Mouse (Mus musculus) liver, embryonic 11.5 days (tissue): ENCODE results near the gene Dlg1. TPM values are rescaled to one million over a fixed set of nuclear protein-coding genes. Genes with fewer than 3 reads are reported as not detected.

Experiments used
- ATAC-seq: fragments of 200-750 bp; cut with Nextera tagmentation; replicated peaks from 2 replicates; pipeline ENCODE4 v1.8.0; 2017; ENCODE audit warnings: moderate number of reproducible peaks, mild to moderate bottlenecking, moderate TSS enrichment, moderate library complexity; ENCODE audit not compliant: low FRiP score
- DNase-seq: peaks from one replicate; pipeline ENCODE4 v3.0.0-alpha.2; 2017; ENCODE audit warnings: low spot score
- H3K27ac ChIP-seq: fragments of 300-500 bp; sonication (generic); 2 replicates; pipeline ENCODE4 v1.5.1; 2014; ENCODE audit warnings: mild to moderate bottlenecking, low read depth, low read length, control low read depth
- H3K27me3 ChIP-seq: fragments of 300-500 bp; sonication (generic); replicated peaks from 2 replicates; pipeline ENCODE4 v1.6.1; 2014; ENCODE audit warnings: low read length, mixed read lengths; ENCODE audit not compliant: control insufficient read depth, insufficient read depth
- H3K36me3 ChIP-seq: fragments of 300-500 bp; sonication (generic); 2 replicates; pipeline ENCODE4 v1.6.1; 2014; ENCODE audit warnings: mild to moderate bottlenecking, low read length, moderate library complexity, mixed read lengths; ENCODE audit not compliant: control insufficient read depth, insufficient read depth
- H3K4me1 ChIP-seq: fragments of 300-500 bp; sonication (generic); replicated peaks from 2 replicates; pipeline ENCODE4 v1.6.1; 2014; ENCODE audit warnings: low read length, mixed read lengths; ENCODE audit not compliant: control insufficient read depth, insufficient read depth
- H3K4me2 ChIP-seq: fragments of 300-500 bp; sonication (generic); 2 replicates; pipeline ENCODE4 v1.6.1; 2014; ENCODE audit warnings: mild to moderate bottlenecking, control low read depth, moderate library complexity
- H3K4me3 ChIP-seq: fragments of 300-500 bp; sonication (generic); 2 replicates; pipeline ENCODE4 v1.5.1; 2014; ENCODE audit warnings: low read depth, low read length, control low read depth
- H3K9ac ChIP-seq: fragments of 300-500 bp; sonication (generic); 2 replicates; pipeline ENCODE4 v1.6.1; 2014; ENCODE audit warnings: low read depth, low read length, control low read depth
- H3K9me3 ChIP-seq: fragments of 300-500 bp; sonication (generic); 2 replicates; pipeline ENCODE4 v1.6.1; 2016; ENCODE audit warnings: low read length, inconsistent platforms, mixed read lengths; ENCODE audit not compliant: control insufficient read depth
- WGBS: fragments of 180-500 bp; shearing (Covaris S2); extraction: QIAGEN DNeasy Blood & Tissue Kit; methylation state at CpG from one replicate; pipeline ENCODE4 v1.1.7; 2014; 5-methylcytosine and 5-hydroxymethylcytosine counted together
- polyA plus RNA-seq: library from polyadenylated mRNA; unstranded; fragments of >200 nt; fragmentation: Nextera tagmentation; extraction: Ambion mirVana; gene quantifications from 2 replicates; pipeline ENCODE4 v1.2.1, GENCODE M21; 2014

The Dlg1 gene
- polyA plus RNA-seq, 1 experiment from 2014 or later: 25.3 TPM

DNA sequence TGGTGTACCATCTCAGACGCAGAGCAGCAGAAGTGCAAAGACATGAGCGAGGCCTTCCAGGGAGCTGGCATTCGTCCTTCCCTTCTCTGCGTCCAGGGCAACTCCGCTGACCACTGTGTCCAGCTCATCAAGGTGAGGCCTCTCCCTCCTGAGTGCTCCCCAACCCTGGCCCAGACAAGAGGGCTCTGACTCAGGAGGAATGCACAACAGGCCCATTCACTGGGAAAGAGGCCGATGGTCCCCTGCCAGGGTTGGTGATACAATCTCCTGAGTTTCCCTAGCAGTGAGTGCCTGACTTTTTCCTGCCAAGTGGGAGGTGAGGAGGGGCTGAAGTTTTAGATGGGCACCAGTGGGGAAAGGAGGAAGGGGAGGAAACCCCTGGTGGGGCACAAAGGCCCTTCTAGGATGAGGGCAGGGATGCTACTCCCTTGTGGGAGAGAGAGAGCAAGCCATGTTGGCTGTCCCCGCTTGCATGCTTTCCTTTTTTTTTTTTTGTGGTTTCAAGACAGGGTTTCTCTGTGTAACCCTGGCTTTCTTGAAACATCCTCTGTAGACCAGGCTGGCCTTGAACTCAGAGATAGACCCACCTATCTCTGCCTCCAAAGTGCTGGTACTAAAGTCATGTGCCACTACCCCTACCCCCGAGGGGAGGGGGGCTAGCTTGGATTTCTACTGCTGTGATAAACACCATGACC lies 217.1 kb downstream of the Dlg1 start:
- no peaks in the 10 kb centered on the region for H3K9me3 ChIP-seq
- no peak overlapping the region for H3K4me2 ChIP-seq
- no peak overlapping the region for H3K27ac ChIP-seq
- ATAC-seq: no peak
- H3K4me1 ChIP-seq: peaks cover 16% of the 10 kb centered on the region; the same call in 1 of the 2 replicates
- no peak overlapping the region for H3K4me3 ChIP-seq
- no peaks in the 10 kb centered on the region for H3K36me3 ChIP-seq
- H3K27me3 ChIP-seq: 0 out of 2 replicates have a peak, but pooled peaks cover 6% of the 10 kb centered on the region
- 76% methylated on average over 8 of the region's 8 CpGs for WGBS
- H3K9ac ChIP-seq: no peak overlapping the region
- DNase-seq: no peak

DNA sequence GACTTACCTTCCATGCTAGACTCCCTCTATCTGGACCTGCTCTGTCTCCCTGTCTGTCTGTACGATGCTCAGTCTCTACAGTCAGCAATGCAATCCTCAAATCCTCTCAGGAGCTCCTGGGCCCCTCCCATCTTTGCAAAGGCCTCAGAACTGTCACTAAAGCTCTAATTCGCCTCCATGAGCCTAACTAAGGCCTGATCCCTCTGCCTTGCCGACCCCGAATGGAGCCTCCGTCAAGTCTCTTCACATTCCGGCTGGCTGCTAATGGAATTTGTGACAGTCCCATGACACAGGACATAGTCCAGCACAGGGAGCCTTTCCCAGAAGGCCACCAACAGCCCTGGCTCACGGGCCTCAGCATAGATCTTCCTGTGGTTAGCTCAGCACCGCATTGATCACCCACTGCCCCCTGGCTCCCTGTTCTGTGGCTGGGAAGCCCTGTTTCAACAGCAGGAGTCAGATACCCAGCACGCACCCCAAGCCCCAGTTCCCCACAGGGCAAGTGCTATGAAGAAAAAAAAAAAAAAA lies 219.2 kb downstream of the Dlg1 start:
- Histone ChIP-seq H3K4me3 (no peak overlapping the region), H3K9ac (no peak overlapping the region), H3K4me1 (peaks cover 16% of the 10 kb centered on the region; the same call in 1 of the 2 replicates), H3K27me3 (0 out of 2 replicates have a peak, but pooled peaks cover 6% of the 10 kb centered on the region), H3K4me2 (no peak overlapping the region), H3K9me3 (no peaks in the 10 kb centered on the region), H3K36me3 (no peaks in the 10 kb centered on the region), H3K27ac (no peak overlapping the region)
- ATAC-seq (no peak), DNase-seq (no peak)
- 62% methylated on average over 9 of the region's 9 CpGs for WGBS

DNA sequence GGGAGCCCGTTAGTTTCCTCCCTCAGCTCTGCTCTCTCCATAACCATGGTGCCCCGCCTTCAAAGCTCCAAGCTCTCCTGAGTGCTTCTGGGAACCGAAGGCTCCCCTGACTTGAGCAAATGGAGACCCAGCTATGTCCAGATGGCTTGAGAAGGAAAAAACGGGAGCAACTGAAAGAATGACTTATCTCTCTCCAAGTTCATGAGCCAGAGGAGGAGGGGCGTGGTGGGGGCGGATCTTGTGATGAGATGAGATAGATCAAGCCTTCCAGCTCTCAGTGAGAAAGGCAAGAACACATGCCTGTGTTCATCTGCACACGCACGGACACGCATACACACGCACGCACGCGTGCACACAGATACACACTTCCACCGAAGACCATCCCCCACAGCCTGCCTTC lies 220.1 kb downstream of the Dlg1 start:
- Histone ChIP-seq H3K4me3 (no peak overlapping the region), H3K27me3 (0 out of 2 replicates have a peak, but pooled peaks cover 6% of the 10 kb centered on the region), H3K36me3 (no peaks in the 10 kb centered on the region), H3K4me1 (peaks cover 16% of the 10 kb centered on the region; the same call in 1 of the 2 replicates), H3K9me3 (no peaks in the 10 kb centered on the region), H3K27ac (no peak overlapping the region), H3K4me2 (no peak overlapping the region), H3K9ac (no peak overlapping the region)
- 57% methylated on average over 14 of the region's 14 CpGs for WGBS
- DNase-seq: no peak
- ATAC-seq: no peak

DNA sequence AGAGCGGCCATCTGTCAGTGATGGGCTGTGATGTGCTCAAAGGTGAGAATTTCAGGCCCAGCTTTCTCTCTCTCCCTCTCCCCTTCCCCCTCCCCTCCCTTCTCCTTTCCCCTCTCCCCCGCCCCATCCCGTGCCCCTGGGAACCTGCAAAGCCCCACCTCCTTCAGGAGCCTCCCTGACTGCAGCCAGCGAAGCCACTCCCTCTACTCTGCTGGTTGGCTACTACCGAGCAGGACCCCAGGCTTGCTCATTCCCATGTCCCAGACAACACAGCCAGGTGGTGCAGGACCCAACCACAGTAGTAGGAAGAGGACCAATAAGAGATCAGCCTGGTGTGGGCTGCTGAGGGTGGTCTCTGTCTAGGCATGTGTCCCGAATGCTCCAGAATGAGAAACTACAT lies 220.7 kb downstream of the Dlg1 start:
- no peak overlapping the region for H3K9ac ChIP-seq
- H3K27me3 ChIP-seq: 0 out of 2 replicates have a peak, but pooled peaks cover 6% of the 10 kb centered on the region
- 12% methylated on average over 6 of the region's 6 CpGs for WGBS
- H3K36me3 ChIP-seq: no peaks in the 10 kb centered on the region
- no peak overlapping the region for H3K27ac ChIP-seq
- DNase-seq (no peak), ATAC-seq (peak; percentile 55)
- no peaks in the 10 kb centered on the region for H3K9me3 ChIP-seq
- no peak overlapping the region for H3K4me3 ChIP-seq
- peak overlapping the region; percentile 34 for H3K4me2 ChIP-seq
- peaks cover 14% of the 10 kb centered on the region; the same call in 1 of the 2 replicates for H3K4me1 ChIP-seq

DNA sequence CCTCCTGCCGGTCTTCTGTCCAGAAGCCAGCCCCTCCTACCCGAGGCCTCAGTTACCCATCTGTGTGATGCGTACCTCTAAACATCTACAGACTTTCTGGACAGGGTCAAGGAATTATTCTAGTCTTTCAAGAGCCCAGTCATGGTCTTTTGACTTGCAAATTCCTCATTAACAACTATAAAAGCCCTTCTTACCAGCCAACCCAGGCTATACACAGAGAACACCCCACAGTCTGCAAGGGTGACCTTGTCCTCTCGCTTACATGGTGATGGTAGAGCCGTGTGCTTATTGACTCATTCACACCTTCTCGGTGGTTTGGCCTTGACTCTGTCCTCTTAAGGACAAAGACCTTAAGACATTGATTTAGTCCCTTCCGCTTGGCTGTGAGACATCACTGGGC lies 227.7 kb downstream of the Dlg1 start:
- WGBS: 77% methylated on average over 7 of the region's 7 CpGs
- ATAC-seq (no peak), DNase-seq (no peak)

DNA sequence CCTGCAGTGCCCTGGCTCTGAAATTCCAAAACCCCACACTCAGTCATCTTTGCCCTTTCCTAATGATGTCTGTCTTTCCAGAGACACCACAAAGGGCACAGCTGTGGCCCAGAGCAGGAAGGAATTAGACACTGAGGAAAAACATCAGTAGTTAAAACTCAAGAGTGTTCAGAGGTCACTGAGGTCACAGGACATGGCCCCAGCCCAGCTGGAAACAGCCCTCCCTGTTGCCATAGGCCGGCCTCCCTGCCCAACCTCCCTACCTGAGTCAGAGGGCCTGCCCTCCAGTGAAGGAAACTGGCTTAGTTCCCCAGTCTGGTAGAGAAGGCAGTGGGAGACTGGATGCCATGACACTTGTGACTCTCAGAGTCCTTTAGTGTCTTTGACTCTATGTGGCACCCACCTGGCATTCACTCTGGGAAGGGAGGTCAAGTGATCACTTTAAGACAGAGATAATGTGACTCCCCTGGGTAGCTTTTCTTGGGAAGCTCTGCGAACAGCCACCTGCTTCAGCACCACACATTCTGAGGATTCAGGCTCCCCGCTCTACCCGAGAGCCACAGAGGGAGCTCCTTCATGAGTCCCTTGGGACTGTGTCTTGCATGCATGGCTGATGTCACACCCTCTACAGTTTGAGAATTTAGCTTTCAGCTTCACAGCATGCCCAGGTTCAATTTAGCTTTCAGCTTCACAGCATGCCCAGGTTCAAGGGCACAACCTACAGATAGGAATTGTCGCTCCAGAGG lies 230.3 kb downstream of the Dlg1 start:
- Histone ChIP-seq H3K4me2 (no peak overlapping the region), H3K9ac (no peak overlapping the region), H3K27ac (no peak overlapping the region), H3K27me3 (no peaks in the 10 kb centered on the region), H3K4me3 (no peak overlapping the region), H3K4me1 (no peaks in the 10 kb centered on the region), H3K36me3 (no peaks in the 10 kb centered on the region), H3K9me3 (no peaks in the 10 kb centered on the region)
- DNase-seq (no peak), ATAC-seq (no peak)
- WGBS: 71% methylated on average over 5 of the region's 5 CpGs

More for the DNA sequence above, 227.7 kb downstream of the Dlg1 start:
- no peaks in the 10 kb centered on the region for H3K27me3 ChIP-seq
- H3K9me3 ChIP-seq: no peaks in the 10 kb centered on the region
- no peaks in the 10 kb centered on the region for H3K4me1 ChIP-seq
- no peak overlapping the region for H3K4me2 ChIP-seq
- H3K27ac ChIP-seq: no peak overlapping the region
- H3K4me3 ChIP-seq: no peak overlapping the region
- no peaks in the 10 kb centered on the region for H3K36me3 ChIP-seq
- H3K9ac ChIP-seq: no peak overlapping the region

DNA sequence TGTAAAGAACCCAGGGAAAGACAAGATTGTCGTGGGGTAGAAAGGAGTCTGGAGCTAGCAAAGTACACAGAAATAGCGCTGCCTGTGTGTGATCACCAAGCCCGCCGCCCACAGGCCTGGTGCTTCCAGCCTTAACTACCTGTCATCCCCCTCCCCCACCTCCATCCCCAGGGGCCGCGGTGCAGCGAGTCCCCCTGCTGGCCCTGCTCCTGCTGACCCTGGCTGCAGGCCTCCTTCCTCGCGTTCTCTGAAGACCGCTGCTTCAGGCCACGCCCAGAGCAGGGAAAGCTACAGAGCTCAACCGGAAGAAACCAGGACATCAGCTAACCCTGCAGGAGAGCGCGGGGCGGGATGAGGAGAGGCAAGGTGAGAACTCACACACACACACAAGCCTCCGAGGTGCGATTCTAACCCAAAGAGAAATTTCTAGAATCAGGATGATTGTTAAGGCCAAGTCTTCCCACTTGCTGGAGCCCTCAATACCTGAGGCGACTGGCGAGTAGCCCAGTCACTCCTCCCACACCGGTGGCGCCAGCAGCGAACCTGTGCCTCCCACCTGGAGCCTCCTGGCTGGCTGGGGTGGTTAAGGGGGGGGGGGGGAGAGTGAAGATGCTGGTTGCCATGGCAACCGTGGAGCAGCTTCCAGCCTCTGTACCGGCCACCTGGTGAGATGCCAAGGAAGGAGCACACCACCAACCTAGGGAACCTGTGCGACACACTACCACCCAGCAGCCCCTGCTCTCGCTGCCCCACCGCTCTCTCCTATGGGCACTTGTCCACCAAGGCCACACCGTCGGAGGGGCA lies 233.9 kb downstream of the Dlg1 start:
- Histone ChIP-seq H3K9ac (no peak overlapping the region), H3K4me3 (peak overlapping the region; percentile 14; the same call in 1 of the 2 replicates), H3K27ac (no peak overlapping the region), H3K4me2 (peak overlapping the region; percentile 58), H3K36me3 (no peaks in the 10 kb centered on the region), H3K27me3 (no peaks in the 10 kb centered on the region), H3K9me3 (no peaks in the 10 kb centered on the region), H3K4me1 (no peaks in the 10 kb centered on the region)
- DNase-seq: no peak
- no peak; the same call in 1 of the 2 replicates for ATAC-seq
- WGBS: 17% methylated on average over 29 of the region's 29 CpGs

DNA sequence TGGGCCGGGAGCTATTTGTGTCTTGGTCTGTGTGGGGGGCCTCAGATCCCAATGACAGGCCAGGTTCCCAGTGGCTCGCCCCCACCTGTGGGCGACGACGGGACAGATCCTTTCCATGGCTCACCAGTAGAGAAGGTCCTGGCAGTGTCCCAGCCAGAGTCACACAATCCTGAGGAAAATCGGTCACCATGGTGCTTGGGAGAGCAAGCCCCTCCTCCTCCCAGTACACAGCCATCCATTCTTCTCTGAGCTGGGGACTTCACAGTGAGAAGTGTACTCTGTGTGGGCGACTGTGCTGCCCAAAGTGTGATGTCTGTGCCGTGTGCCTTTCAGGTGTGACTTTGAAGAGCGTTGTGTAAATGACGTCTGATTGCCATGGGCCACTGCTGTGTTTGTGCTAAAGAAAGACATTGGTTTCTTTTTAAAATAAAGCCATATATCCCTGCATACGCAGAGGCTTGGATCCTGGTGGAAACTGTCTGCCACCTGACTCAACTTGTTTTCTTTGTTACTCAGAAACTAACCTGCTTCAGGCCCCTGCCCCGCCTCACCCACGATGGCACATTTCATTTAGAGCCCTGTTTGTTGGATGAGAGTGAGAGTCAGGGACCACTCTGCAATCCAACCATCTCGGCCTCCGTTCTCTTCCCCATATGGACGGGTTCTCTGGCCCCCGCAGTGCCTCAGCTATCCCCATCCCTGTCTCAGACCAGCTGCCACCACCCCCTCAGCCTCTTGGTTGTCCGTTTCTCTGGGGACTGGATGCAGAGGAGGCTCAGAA lies 235.5 kb downstream of the Dlg1 start:
- Histone ChIP-seq H3K4me3 (no peak overlapping the region), H3K4me2 (no peak overlapping the region), H3K27me3 (no peaks in the 10 kb centered on the region), H3K9ac (no peak overlapping the region), H3K27ac (no peak overlapping the region), H3K9me3 (no peaks in the 10 kb centered on the region), H3K4me1 (no peaks in the 10 kb centered on the region), H3K36me3 (no peaks in the 10 kb centered on the region)
- DNase-seq: no peak
- no peak for ATAC-seq
- 85% methylated on average over 18 of the region's 18 CpGs for WGBS
